Mouse (Mus musculus) CH12.LX (cell line): Measurements from ENCODE around the gene Dync1i1.

ENCODE experiments used
- CHD1 ChIP-seq: IDR thresholded peaks from 2 replicates; pipeline ENCODE4 v1.6.1; 2012; ENCODE audit warnings: low read depth, low read length, improper control_type of control experiment, inconsistent platforms
- CTCF ChIP-seq, 2 experiments: IDR thresholded peaks in 1 of 2; conservative IDR thresholded peaks in 1 of 2; 2 replicates each; pipeline ENCODE4 v1.5.1; 2011 to 2012; ENCODE audit warnings: low read depth in 2 of 2, low read length in 2 of 2, improper control_type of control experiment in 1 of 2, inconsistent platforms in 1 of 2, mild to moderate bottlenecking in 1 of 2, moderate library complexity in 1 of 2
- E2F4 ChIP-seq: IDR thresholded peaks from 2 replicates; pipeline ENCODE4 v1.6.1; 2011; ENCODE audit warnings: low read depth, low read length, improper control_type of control experiment; ENCODE audit not compliant: insufficient replicate concordance
- EP300 ChIP-seq: IDR thresholded peaks from 2 replicates; pipeline ENCODE4 v1.6.1; 2011; ENCODE audit warnings: low read length, improper control_type of control experiment
- MAX ChIP-seq: IDR thresholded peaks from 2 replicates; pipeline ENCODE4 v1.6.1; 2011; ENCODE audit warnings: low read length, improper control_type of control experiment
- MEF2A ChIP-seq: IDR thresholded peaks from 2 replicates; pipeline ENCODE4 v1.6.1; 2014; ENCODE audit warnings: low read depth, mild to moderate bottlenecking, inconsistent platforms, low read length, improper control_type of control experiment, borderline replicate concordance
- POLR2A ChIP-seq: IDR thresholded peaks from 2 replicates; pipeline ENCODE4 v1.6.1; 2011; ENCODE audit warnings: low read depth, mild to moderate bottlenecking, improper control_type of control experiment, low read length
- POLR2AphosphoS2 ChIP-seq: IDR thresholded peaks from 2 replicates; pipeline ENCODE4 v1.6.1; 2011; ENCODE audit warnings: low read depth, low read length, improper control_type of control experiment
- RAD21 ChIP-seq: IDR thresholded peaks from 2 replicates; pipeline ENCODE4 v1.6.1; 2011; ENCODE audit warnings: low read depth, mild to moderate bottlenecking, low read length, improper control_type of control experiment, moderate library complexity
- TBP ChIP-seq: conservative IDR thresholded peaks from 2 replicates; pipeline ENCODE4 v1.6.1; 2011; ENCODE audit warnings: low read depth, low read length, improper control_type of control experiment
- TCF12 ChIP-seq: IDR thresholded peaks from 2 replicates; pipeline ENCODE4 v1.6.1; 2014; ENCODE audit warnings: low read depth, mild to moderate bottlenecking, inconsistent platforms, low read length, improper control_type of control experiment
- USF1 ChIP-seq: IDR thresholded peaks from 2 replicates; pipeline ENCODE4 v1.6.1; 2014; ENCODE audit warnings: low read depth, mild to moderate bottlenecking, inconsistent platforms, low read length, improper control_type of control experiment
- ZC3H11A ChIP-seq: IDR thresholded peaks from 2 replicates; pipeline ENCODE4 v1.6.1; 2012; ENCODE audit warnings: low read depth, mild to moderate bottlenecking, inconsistent platforms, low read length, improper control_type of control experiment
- ZNF384 ChIP-seq: IDR thresholded peaks from 2 replicates; pipeline ENCODE4 v1.6.1; 2012; ENCODE audit warnings: low read depth, low read length, improper control_type of control experiment, inconsistent platforms

DNA sequence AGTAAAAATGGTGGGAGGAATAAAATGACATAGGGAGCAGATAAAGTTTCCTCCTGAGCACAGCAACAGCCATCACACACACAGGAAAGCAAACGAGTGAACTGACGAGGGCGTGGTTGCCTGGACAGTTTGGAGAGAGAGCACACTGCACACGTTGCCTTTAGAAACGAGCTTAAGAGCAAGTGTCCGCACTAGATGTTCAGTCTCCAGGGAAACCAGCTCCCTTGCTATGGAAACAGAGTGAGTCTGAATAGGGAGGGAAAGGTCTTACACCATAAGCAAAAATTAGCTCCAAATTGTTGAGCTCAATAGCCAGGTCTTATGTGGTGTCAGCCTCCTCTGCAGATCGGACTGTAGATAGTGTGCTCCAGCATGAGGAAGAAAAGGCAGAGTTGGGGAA, 65.2 kb downstream of the Dync1i1 start:
- TF ChIP-seq POLR2A (no peak), E2F4 (no peak), MEF2A (no peak), USF1 (no peak), CTCF (conservative IDR thresholded peaks at IDR 0.05 in 1 of 2, IDR thresholded peaks at IDR 0.05 in 1 of 2; ENCODE audit: low read depth in 2 of 2, low read length in 2 of 2) (no peak), ZNF384 (no peak), POLR2AphosphoS2 (no peak), MAX (no peak), TBP (no peak), TCF12 (no peak), EP300 (no peak), RAD21 (no peak), ZC3H11A (no peak), CHD1 (no peak)
